Mouse (Mus musculus) cerebral cortex, adult 2 months (tissue): ENCODE results near the gene Gm11084.

ENCODE experiments used
- WGBS: fragments of 180-500 bp; shearing (Covaris S2); methylation state at CpG from one replicate; pipeline ENCODE4 v1.1.7; 2018; 5-methylcytosine and 5-hydroxymethylcytosine counted together

The Gm11084 gene

GRCm38 (mm10) chr2:72924981-72925380 lies 61.5 kb downstream of the Gm11084 start:
- 75% methylated on average over 10 of the region's 10 CpGs for WGBS
